Mouse (Mus musculus) ES-Bruce4 (cell line): ENCODE data around the gene AW011738.

Experiments used
- CTCF ChIP-seq: IDR thresholded peaks from one replicate; pipeline ENCODE4 v1.8.1; 2011; ENCODE audit warnings: low read depth, low read length
- EP300 ChIP-seq: IDR thresholded peaks from 2 replicates; pipeline ENCODE4 v1.6.1; 2011; ENCODE audit warnings: low read depth, low read length; ENCODE audit not compliant: insufficient read depth
- POLR2A ChIP-seq: IDR thresholded peaks from one replicate; pipeline ENCODE4 v1.8.1; 2011; ENCODE audit warnings: low read length; ENCODE audit not compliant: insufficient read depth

GRCm38 (mm10) chr4:156171828-156172227 is 31.3 kb upstream of the AW011738 start:
- TF ChIP-seq POLR2A (no peak), EP300 (no peak), CTCF (no peak)
